Comparison of ENCODE assay signal across 14 mouse cellular contexts in the genomic region with DNA sequence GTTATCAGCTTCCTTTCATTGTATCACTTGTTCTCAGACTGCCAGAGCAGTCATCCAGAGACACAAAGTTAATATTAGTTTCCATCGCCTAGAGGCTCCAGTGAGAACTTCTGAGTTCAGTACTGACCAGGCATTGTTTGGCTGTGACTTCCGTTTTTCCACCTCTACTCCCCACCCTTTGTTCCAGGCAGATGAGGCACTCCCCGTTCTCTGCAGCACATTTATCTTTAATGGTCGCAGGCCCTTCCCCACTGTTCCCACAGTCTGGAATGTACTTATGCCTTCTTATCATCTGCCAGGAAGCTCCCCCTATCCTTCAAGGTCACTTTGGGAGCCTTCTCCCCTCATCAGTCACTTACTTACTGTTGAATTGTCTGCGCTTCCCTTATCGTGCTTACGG.
DNase-seq lines count a peak whose midpoint lies in the region; ATAC-seq and TF ChIP-seq lines count a peak whose summit lies in the region.
"Had no signal": no experiment of that assay in that cellular context is flagged by ENCODE, and none has a peak within 500 bp of the region (broad histone marks: within the 10 kb centered on the region; RNA-seq: fewer than 3 reads in every experiment).

No protein-coding gene starts in this region.

- H3K9ac ChIP-seq in kidney, embryonic 15.5 days = no peak overlapping the region

- H3K9me3 ChIP-seq in kidney, embryonic 15.5 days (replicated peaks) = no peaks in the 10 kb centered on the region
- no peaks in the 10 kb centered on the region for H3K9me3 ChIP-seq in embryonic facial prominence, embryonic 10.5 days
- H3K9me3 ChIP-seq in limb, embryonic 10.5 days (replicated peaks) = no peaks in the 10 kb centered on the region

- TF ChIP-seq CTCF in kidney, adult 2 months (conservative IDR thresholded peaks at IDR 0.05; ENCODE audit: insufficient read depth, insufficient read length, low read depth, low read length) = no peak

- H3K4me2 ChIP-seq in kidney, embryonic 15.5 days = no peak overlapping the region

- peak overlapping the region; percentile 81 for H3K27ac ChIP-seq in kidney, embryonic 15.5 days
- H3K27ac ChIP-seq in kidney, adult 2 months (ENCODE audit: insufficient read depth, low read depth, low read length) = no peak overlapping the region; the same call in 1 of the 2 replicates
- peak overlapping the region; percentile 59 for H3K27ac ChIP-seq in embryonic facial prominence, embryonic 10.5 days (replicated peaks)
- peak overlapping the region; percentile 22; the same call in 1 of the 2 replicates for H3K27ac ChIP-seq in limb, embryonic 10.5 days

- WGBS in kidney, embryonic 15.5 days = 41% methylated on average over 7 of the region's 7 CpGs
- 41% methylated on average over 7 of the region's 7 CpGs for WGBS in kidney, adult 2 months
- 64% methylated on average over 7 of the region's 7 CpGs for WGBS in embryonic facial prominence, embryonic 10.5 days
- WGBS in limb, embryonic 10.5 days = 52% methylated on average over 7 of the region's 7 CpGs

- DNase-seq in kidney, adult 2 months = no peak
- no peak for DNase-seq in embryonic facial prominence, embryonic 10.5 days (ENCODE audit: low spot score)
- no peak for DNase-seq in limb, embryonic 10.5 days (ENCODE audit: low spot score)
- peak; percentile 79 for DNase-seq in lung, postnatal 36 days
- no peak for DNase-seq in left cerebral cortex, postnatal 14 days (ENCODE audit: low spot score in 2 of 2)
- no peak for DNase-seq in urinary bladder, postnatal 36 days (ENCODE audit: low spot score in 2 of 2)
- DNase-seq in layer of hippocampus, postnatal 14 days (ENCODE audit: low spot score in 2 of 2) = no peak
- DNase-seq: adrenal gland, adult 2 months; cerebellum, adult 2 months; gastrocnemius, postnatal 36 days; right cerebral cortex, adult 18-20 months; thymus, postnatal 4 days had no signal

- no peak overlapping the region for H3K4me3 ChIP-seq in kidney, embryonic 15.5 days (replicated peaks)
- H3K4me3 ChIP-seq in kidney, adult 2 months (ENCODE audit: insufficient read depth, low read depth, low read length) = no peak overlapping the region
- H3K4me3 ChIP-seq in embryonic facial prominence, embryonic 10.5 days = no peak overlapping the region
- no peak overlapping the region for H3K4me3 ChIP-seq in limb, embryonic 10.5 days
- H3K4me3 ChIP-seq: myocyte had no signal

- no peaks in the 10 kb centered on the region for H3K27me3 ChIP-seq in kidney, embryonic 15.5 days
- no peaks in the 10 kb centered on the region for H3K27me3 ChIP-seq in kidney, adult 2 months (replicated peaks; ENCODE audit: control insufficient read depth, insufficient read depth, low read length)
- no peaks in the 10 kb centered on the region for H3K27me3 ChIP-seq in embryonic facial prominence, embryonic 10.5 days (replicated peaks; ENCODE audit: low read depth, poor library complexity, severe bottlenecking)
- H3K27me3 ChIP-seq in limb, embryonic 10.5 days (ENCODE audit: low read depth, poor library complexity, severe bottlenecking) = no peaks in the 10 kb centered on the region

- no peak for TF ChIP-seq POLR2A in kidney, adult 2 months (IDR thresholded peaks at IDR 0.05; ENCODE audit: low read depth, low read length)

- peaks cover 35% of the 10 kb centered on the region for H3K4me1 ChIP-seq in kidney, embryonic 15.5 days
- no peaks in the 10 kb centered on the region for H3K4me1 ChIP-seq in kidney, adult 2 months (ENCODE audit: control insufficient read depth, insufficient read depth, low read length)
- H3K4me1 ChIP-seq in embryonic facial prominence, embryonic 10.5 days = peaks cover 38% of the 10 kb centered on the region
- peaks cover 30% of the 10 kb centered on the region for H3K4me1 ChIP-seq in limb, embryonic 10.5 days

- no peaks in the 10 kb centered on the region for H3K36me3 ChIP-seq in kidney, embryonic 15.5 days
- no peaks in the 10 kb centered on the region for H3K36me3 ChIP-seq in kidney, adult 2 months (ENCODE audit: control insufficient read depth, insufficient read depth, low read length)
- no peaks in the 10 kb centered on the region for H3K36me3 ChIP-seq in embryonic facial prominence, embryonic 10.5 days (replicated peaks)
- no peaks in the 10 kb centered on the region for H3K36me3 ChIP-seq in limb, embryonic 10.5 days

- ATAC-seq in kidney, embryonic 15.5 days (replicated peaks; ENCODE audit: low FRiP score) = 0 out of 2 replicates have a peak, but pooled peaks have one; percentile 33

- intact Hi-C loops in left cerebral cortex, postnatal 14 days (cut with DNase I) = no loop called here
